In genomic region chr13:113889140-113890055, GRCm38 (mm10) we compare ENCODE assay signal across 18 mouse cellular contexts.
DNase-seq lines count a peak whose midpoint lies in the region; ATAC-seq and TF ChIP-seq lines count a peak whose summit lies in the region.
"Had no signal": no experiment of that assay in that cellular context is flagged by ENCODE, and none has a peak within 500 bp of the region (broad histone marks: within the 10 kb centered on the region; RNA-seq: fewer than 3 reads in every experiment).

No protein-coding gene starts in this region.

- no peak overlapping the region for H3K4me3 ChIP-seq in kidney, embryonic 15.5 days (replicated peaks)
- H3K4me3 ChIP-seq in kidney, adult 2 months (ENCODE audit: insufficient read depth, low read depth, low read length), result no peak overlapping the region
- no peak overlapping the region for H3K4me3 ChIP-seq in forebrain, embryonic 12.5 days (replicated peaks)
- H3K4me3 ChIP-seq in hindbrain, embryonic 15.5 days, result no peak overlapping the region
- H3K4me3 ChIP-seq in midbrain, embryonic 15.5 days, result no peak overlapping the region; the same call in 1 of the 2 replicates
- H3K4me3 ChIP-seq: embryonic facial prominence, embryonic 15.5 days; heart, embryonic 13.5 days; limb, embryonic 15.5 days; neural tube, embryonic 12.5 days had no signal

- no peak overlapping the region for H3K27ac ChIP-seq in kidney, embryonic 15.5 days
- H3K27ac ChIP-seq in kidney, adult 2 months (ENCODE audit: insufficient read depth, low read depth, low read length), result no peak overlapping the region
- H3K27ac ChIP-seq in forebrain, embryonic 12.5 days, result no peak overlapping the region
- no peak overlapping the region for H3K27ac ChIP-seq in hindbrain, embryonic 15.5 days (replicated peaks)
- no peak overlapping the region for H3K27ac ChIP-seq in midbrain, embryonic 15.5 days
- H3K27ac ChIP-seq: embryonic facial prominence, embryonic 15.5 days; heart, embryonic 13.5 days; limb, embryonic 15.5 days; neural tube, embryonic 12.5 days had no signal

- H3K4me1 ChIP-seq in kidney, embryonic 15.5 days, result peaks cover 21% of the 10 kb centered on the region
- no peaks in the 10 kb centered on the region; the same call in 1 of the 2 replicates for H3K4me1 ChIP-seq in kidney, adult 2 months (ENCODE audit: control insufficient read depth, insufficient read depth, low read length)
- peaks cover 43% of the 10 kb centered on the region for H3K4me1 ChIP-seq in forebrain, embryonic 12.5 days
- H3K4me1 ChIP-seq in hindbrain, embryonic 15.5 days (replicated peaks), result peaks cover 9% of the 10 kb centered on the region
- H3K4me1 ChIP-seq in midbrain, embryonic 15.5 days, result peaks cover 23% of the 10 kb centered on the region

- H3K27me3 ChIP-seq in kidney, embryonic 15.5 days, result no peaks in the 10 kb centered on the region
- H3K27me3 ChIP-seq in kidney, adult 2 months (replicated peaks; ENCODE audit: control insufficient read depth, insufficient read depth, low read length), result no peaks in the 10 kb centered on the region
- H3K27me3 ChIP-seq in forebrain, embryonic 12.5 days, result 0 out of 2 replicates have a peak, but pooled peaks cover 10% of the 10 kb centered on the region
- H3K27me3 ChIP-seq in hindbrain, embryonic 15.5 days, result no peaks in the 10 kb centered on the region
- H3K27me3 ChIP-seq in midbrain, embryonic 15.5 days (replicated peaks), result no peaks in the 10 kb centered on the region
- H3K27me3 ChIP-seq: embryonic facial prominence, embryonic 15.5 days; heart, embryonic 13.5 days; limb, embryonic 15.5 days; neural tube, embryonic 12.5 days had no signal

- no peaks in the 10 kb centered on the region for H3K36me3 ChIP-seq in kidney, embryonic 15.5 days
- no peaks in the 10 kb centered on the region for H3K36me3 ChIP-seq in kidney, adult 2 months (ENCODE audit: control insufficient read depth, insufficient read depth, low read length)
- H3K36me3 ChIP-seq in forebrain, embryonic 12.5 days (replicated peaks), result no peaks in the 10 kb centered on the region
- no peaks in the 10 kb centered on the region for H3K36me3 ChIP-seq in hindbrain, embryonic 15.5 days
- H3K36me3 ChIP-seq in midbrain, embryonic 15.5 days (replicated peaks), result no peaks in the 10 kb centered on the region
- H3K36me3 ChIP-seq: embryonic facial prominence, embryonic 15.5 days; heart, embryonic 13.5 days; limb, embryonic 15.5 days; neural tube, embryonic 12.5 days had no signal

- WGBS in kidney, embryonic 15.5 days, result 66% methylated on average over 24 of the region's 24 CpGs
- 65% methylated on average over 24 of the region's 24 CpGs for WGBS in kidney, adult 2 months
- WGBS in forebrain, embryonic 12.5 days, result 44% methylated on average over 24 of the region's 24 CpGs
- WGBS in hindbrain, embryonic 15.5 days, result 60% methylated on average over 24 of the region's 24 CpGs
- 37% methylated on average over 24 of the region's 24 CpGs for WGBS in midbrain, embryonic 15.5 days

- peak overlapping the region; percentile 15; the same call in 1 of the 2 replicates for H3K4me2 ChIP-seq in kidney, embryonic 15.5 days
- H3K4me2 ChIP-seq in forebrain, embryonic 12.5 days, result peak overlapping the region; percentile 30
- H3K4me2 ChIP-seq in hindbrain, embryonic 15.5 days, result peak overlapping the region; percentile 33
- H3K4me2 ChIP-seq in midbrain, embryonic 15.5 days, result peak overlapping the region; percentile 43
- H3K4me2 ChIP-seq: embryonic facial prominence, embryonic 15.5 days; heart, embryonic 13.5 days; limb, embryonic 15.5 days; lung, embryonic 14.5 days; neural tube, embryonic 12.5 days had no signal

- no peaks in the 10 kb centered on the region for H3K9me3 ChIP-seq in kidney, embryonic 15.5 days (replicated peaks)
- no peaks in the 10 kb centered on the region for H3K9me3 ChIP-seq in forebrain, embryonic 12.5 days
- no peaks in the 10 kb centered on the region for H3K9me3 ChIP-seq in hindbrain, embryonic 15.5 days
- H3K9me3 ChIP-seq in midbrain, embryonic 15.5 days, result no peaks in the 10 kb centered on the region
- H3K9me3 ChIP-seq: embryonic facial prominence, embryonic 15.5 days; heart, embryonic 13.5 days; limb, embryonic 15.5 days; neural tube, embryonic 12.5 days had no signal

- intact Hi-C loops in left cerebral cortex, postnatal 14 days (cut with DNase I), result loop anchor here (10.0 kb wide), 1 partner anchor 185 kb away; no protein-coding TSS in a partner anchor

- H3K9ac ChIP-seq in kidney, embryonic 15.5 days, result no peak overlapping the region
- H3K9ac ChIP-seq in forebrain, embryonic 12.5 days, result peak overlapping the region; percentile 27; the same call in 1 of the 2 replicates
- H3K9ac ChIP-seq in hindbrain, embryonic 15.5 days, result 0 out of 2 replicates have a peak overlapping the region, but pooled peaks have one; percentile 6
- H3K9ac ChIP-seq in midbrain, embryonic 15.5 days, result no peak overlapping the region
- H3K9ac ChIP-seq: embryonic facial prominence, embryonic 15.5 days; heart, embryonic 13.5 days; limb, embryonic 15.5 days; lung, embryonic 14.5 days; neural tube, embryonic 12.5 days had no signal

- no peak for DNase-seq in kidney, adult 2 months
- no peak for DNase-seq in cerebellum, postnatal 14 days
- no peak for DNase-seq in embryo, embryonic 10 days (ENCODE audit: low spot score)
- DNase-seq in left cerebral cortex, postnatal 14 days (ENCODE audit: low spot score in 2 of 2), result no peak
- DNase-seq: cerebellum, postnatal 10 days; kidney, postnatal 14 days; layer of hippocampus, postnatal 36 days; lung, embryonic 14.5 days; right cerebral cortex, postnatal 14 days; thymus, postnatal 4 days had no signal

- ATAC-seq in kidney, embryonic 15.5 days (replicated peaks; ENCODE audit: low FRiP score), result no peak; the same call in 1 of the 2 replicates
- ATAC-seq in forebrain, embryonic 12.5 days (ENCODE audit: low FRiP score), result no peak; the same call in 1 of the 2 replicates
- no peak for ATAC-seq in hindbrain, embryonic 15.5 days (ENCODE audit: low FRiP score, low read depth)
- ATAC-seq in midbrain, embryonic 15.5 days (replicated peaks), result peak; percentile 35

- TF ChIP-seq POLR2A in kidney, adult 2 months (IDR thresholded peaks at IDR 0.05; ENCODE audit: low read depth, low read length), result no peak

- no peak for TF ChIP-seq CTCF in kidney, adult 2 months (conservative IDR thresholded peaks at IDR 0.05; ENCODE audit: insufficient read depth, insufficient read length, low read depth, low read length)

Comparison
In these comparisons a context has a peak if more than half of its experiments do, and no peak if none do; other contexts are left out.
1. H3K9ac ChIP-seq: peak in forebrain, embryonic 12.5 days (single experiment) and hindbrain, embryonic 15.5 days (single experiment); none in kidney, embryonic 15.5 days (single experiment) and midbrain, embryonic 15.5 days (single experiment).
2. Peak in every context shown above with its lines, with median percentiles within 50 percentile points of each other: H3K4me2 ChIP-seq.